13 mouse cellular contexts compared by ENCODE assay signal in genomic region chr13:69823920-69824637, GRCm38 (mm10). TPM values are rescaled to one million over a fixed set of nuclear protein-coding genes. Genes with fewer than 3 reads are reported as not detected.
DNase-seq lines count a peak whose midpoint lies in the region; ATAC-seq and TF ChIP-seq lines count a peak whose summit lies in the region.
"Had no signal": no experiment of that assay in that cellular context is flagged by ENCODE, and none has a peak within 500 bp of the region (broad histone marks: within the 10 kb centered on the region; RNA-seq: fewer than 3 reads in every experiment).

No protein-coding gene starts in this region.

- WGBS in limb, embryonic 11.5 days, result 54% methylated on average over 19 of the region's 19 CpGs
- WGBS in limb, embryonic 10.5 days, result 81% methylated on average over 19 of the region's 19 CpGs
- WGBS in hindbrain, postnatal 0 days, result 20% methylated on average over 19 of the region's 19 CpGs
- 35% methylated on average over 19 of the region's 19 CpGs for WGBS in neural tube, embryonic 14.5 days

- no peak overlapping the region for H3K27ac ChIP-seq in limb, embryonic 11.5 days (replicated peaks; ENCODE audit: low read depth, low read length)
- no peak overlapping the region for H3K27ac ChIP-seq in limb, embryonic 10.5 days
- no peak overlapping the region for H3K27ac ChIP-seq in hindbrain, postnatal 0 days
- H3K27ac ChIP-seq in neural tube, embryonic 14.5 days (ENCODE audit: low read depth, low read length), result peak overlapping the region; percentile 66
- H3K27ac ChIP-seq: left cerebral cortex, adult 2 months had no signal

- no peaks in the 10 kb centered on the region for H3K9me3 ChIP-seq in limb, embryonic 11.5 days (ENCODE audit: control insufficient read depth, low read length)
- no peaks in the 10 kb centered on the region for H3K9me3 ChIP-seq in limb, embryonic 10.5 days (replicated peaks)
- no peaks in the 10 kb centered on the region for H3K9me3 ChIP-seq in hindbrain, postnatal 0 days (ENCODE audit: low read length)
- H3K9me3 ChIP-seq in neural tube, embryonic 14.5 days (ENCODE audit: control insufficient read depth, low read length), result no peaks in the 10 kb centered on the region

- no peak overlapping the region for H3K4me3 ChIP-seq in limb, embryonic 11.5 days (ENCODE audit: low read depth, low read length)
- no peak overlapping the region for H3K4me3 ChIP-seq in limb, embryonic 10.5 days
- no peak overlapping the region for H3K4me3 ChIP-seq in hindbrain, postnatal 0 days (ENCODE audit: low read length)
- H3K4me3 ChIP-seq in neural tube, embryonic 14.5 days (ENCODE audit: low read depth, low read length), result no peak overlapping the region
- H3K4me3 ChIP-seq: left cerebral cortex, adult 2 months had no signal

- no peak overlapping the region for H3K9ac ChIP-seq in limb, embryonic 11.5 days (ENCODE audit: low read length)
- no peak overlapping the region for H3K9ac ChIP-seq in hindbrain, postnatal 0 days (replicated peaks; ENCODE audit: low read length)
- 0 out of 2 replicates have a peak overlapping the region, but pooled peaks have one; percentile 34 for H3K9ac ChIP-seq in neural tube, embryonic 14.5 days (replicated peaks; ENCODE audit: low read depth, low read length)

- no peak for ATAC-seq in limb, embryonic 11.5 days (ENCODE audit: insufficient number of reproducible peaks, low FRiP score, low TSS enrichment, low read depth)
- peak; percentile 58 for ATAC-seq in hindbrain, postnatal 0 days
- peak; percentile 71 for ATAC-seq in neural tube, embryonic 14.5 days (ENCODE audit: low read depth)

- no peak overlapping the region for H3K4me2 ChIP-seq in limb, embryonic 11.5 days (ENCODE audit: low read depth, severe bottlenecking)
- no peak overlapping the region for H3K4me2 ChIP-seq in hindbrain, postnatal 0 days (ENCODE audit: low read depth, low read length)
- peak overlapping the region; percentile 24; the same call in 1 of the 2 replicates for H3K4me2 ChIP-seq in neural tube, embryonic 14.5 days (ENCODE audit: low read depth, low read length)

- no peaks in the 10 kb centered on the region for H3K36me3 ChIP-seq in limb, embryonic 11.5 days (ENCODE audit: control insufficient read depth, insufficient read depth, low read length)
- H3K36me3 ChIP-seq in limb, embryonic 10.5 days, result no peaks in the 10 kb centered on the region
- no peaks in the 10 kb centered on the region for H3K36me3 ChIP-seq in hindbrain, postnatal 0 days (ENCODE audit: insufficient read depth, low read length)
- no peaks in the 10 kb centered on the region for H3K36me3 ChIP-seq in neural tube, embryonic 14.5 days (ENCODE audit: control insufficient read depth, insufficient read depth, low read length)

- H3K4me1 ChIP-seq in limb, embryonic 11.5 days (ENCODE audit: control insufficient read depth, insufficient read depth, low read length), result 0 out of 2 replicates have a peak, but pooled peaks cover 2% of the 10 kb centered on the region
- H3K4me1 ChIP-seq in limb, embryonic 10.5 days, result peaks cover 32% of the 10 kb centered on the region
- H3K4me1 ChIP-seq in hindbrain, postnatal 0 days (ENCODE audit: insufficient read depth, low read length), result no peaks in the 10 kb centered on the region; the same call in 1 of the 2 replicates
- H3K4me1 ChIP-seq in neural tube, embryonic 14.5 days (ENCODE audit: control insufficient read depth, insufficient read depth, low read length), result 0 out of 2 replicates have a peak, but pooled peaks cover 2% of the 10 kb centered on the region

- DNase-seq in adrenal gland, postnatal 14 days, result peak; percentile 18
- no peak for DNase-seq in adrenal gland, adult 8-10 months
- peak; percentile 25 for DNase-seq in limb, embryonic 11.5 days (ENCODE audit: low spot score)
- DNase-seq in limb, embryonic 10.5 days (ENCODE audit: low spot score), result no peak
- peak; percentile 50 for DNase-seq in hindbrain, postnatal 0 days (ENCODE audit: low spot score)
- no peak for DNase-seq in gastrocnemius, postnatal 4 days (ENCODE audit: low spot score in 2 of 2)
- DNase-seq in ovary, adult 18-20 months (ENCODE audit: low spot score), result no peak
- DNase-seq: cerebellum, postnatal 25 days; gastrocnemius, postnatal 36 days; kidney, adult 11 months; lung, adult 2 months had no signal

- TF ChIP-seq CTCF in hindbrain, postnatal 0 days (IDR thresholded peaks at IDR 0.05; ENCODE audit: low read depth), result no peak

- no peaks in the 10 kb centered on the region for H3K27me3 ChIP-seq in limb, embryonic 11.5 days (ENCODE audit: control insufficient read depth, insufficient read depth, low read length)
- H3K27me3 ChIP-seq in limb, embryonic 10.5 days (ENCODE audit: low read depth, poor library complexity, severe bottlenecking), result no peaks in the 10 kb centered on the region
- no peaks in the 10 kb centered on the region for H3K27me3 ChIP-seq in hindbrain, postnatal 0 days (ENCODE audit: insufficient read depth, low read length)
- no peaks in the 10 kb centered on the region for H3K27me3 ChIP-seq in neural tube, embryonic 14.5 days (ENCODE audit: control insufficient read depth, insufficient read depth, low read length)

RNA-seq across cellular contexts. Expression of gene Med10, which starts 21.9 kb away (rescaled TPM):
- total RNA-seq in adrenal gland, postnatal 14 days (2021), result 55.0 and 57.0 TPM in 2 replicates
- total RNA-seq in adrenal gland, adult 8-10 months (2022), result 10 to 100 TPM; 52.9 to 74.7 (median 62.3) TPM
- 170 and 173 TPM in 2 replicates for polyA plus RNA-seq in limb, embryonic 11.5 days (2014; fragmentation: Nextera tagmentation; extraction: Ambion mirVana)
- 170 TPM in 2 replicates for polyA plus RNA-seq in limb, embryonic 10.5 days (2016; fragmentation: Nextera tagmentation; extraction: Ambion mirVana)
- total RNA-seq in hindbrain, postnatal 0 days (2014; rRNA removed), result 39.8 and 51.3 TPM in 2 replicates
- polyA plus RNA-seq in hindbrain, postnatal 0 days (2015; fragmentation: Nextera tagmentation; extraction: Ambion mirVana), result 152 and 157 TPM in 2 replicates
- polyA plus RNA-seq in neural tube, embryonic 14.5 days (2014; fragmentation: Nextera tagmentation; extraction: Ambion mirVana), result 149 and 169 TPM in 2 replicates
- total RNA-seq in gastrocnemius, postnatal 4 days (2021), result 10 to 100 TPM; 36.0 to 36.4 TPM

Comparison
In these comparisons a context has a peak if more than half of its experiments do, and no peak if none do; other contexts are left out.
1. DNase-seq: peak in adrenal gland, postnatal 14 days (single experiment), limb, embryonic 11.5 days (single experiment) and hindbrain, postnatal 0 days (single experiment); none in adrenal gland, adult 8-10 months (single experiment), limb, embryonic 10.5 days (single experiment), gastrocnemius, postnatal 4 days (0 of 2) and ovary, adult 18-20 months (single experiment).